8 mouse cellular contexts compared by ENCODE assay signal in the genomic region with DNA sequence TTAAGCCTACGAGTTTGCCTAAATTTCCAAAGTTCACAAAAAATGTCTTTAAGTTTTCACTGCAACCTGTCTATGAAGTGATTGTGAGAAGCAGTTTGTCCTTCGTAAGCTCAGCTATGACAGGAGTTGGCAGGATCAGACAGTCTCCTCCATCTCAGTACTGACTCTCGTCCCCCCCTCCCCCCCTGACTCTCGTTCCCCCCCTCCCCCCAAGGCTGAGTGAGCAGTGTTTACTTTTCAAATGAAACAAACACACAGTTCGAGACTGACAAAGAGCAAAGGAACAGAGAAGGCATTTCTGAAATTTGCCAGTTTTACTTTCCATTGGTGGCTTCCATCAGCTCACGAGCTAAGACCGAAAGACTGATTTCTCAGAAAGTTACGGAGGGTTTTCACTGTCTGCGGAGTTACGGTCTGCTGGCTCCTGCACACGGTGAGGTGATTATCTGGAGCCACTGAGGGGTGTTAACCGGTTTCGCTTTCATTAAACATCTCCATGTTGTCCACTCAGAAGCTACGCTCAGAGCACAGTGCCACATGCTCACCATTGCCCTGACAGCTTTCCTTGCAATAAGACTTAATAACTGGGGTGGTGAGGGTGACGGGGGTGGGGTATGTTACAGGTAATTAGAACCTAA.
A peak's percentile ranks its signal among the peaks of the same experiment; 100 is the strongest.
DNase-seq lines count a peak whose midpoint lies in the region; ATAC-seq and TF ChIP-seq lines count a peak whose summit lies in the region.

No protein-coding gene starts in this region.

- peak; percentile 79 for DNase-seq in liver, adult 2 months (ENCODE audit: extremely low read depth, low read depth, low spot score)
- no peak for DNase-seq in liver
- no peak for DNase-seq in liver, embryonic 11.5 days (ENCODE audit: low spot score)
- DNase-seq in splenic B cell, adult 2 months (ENCODE audit: low read depth, low spot score): peak; percentile 63
- no peak for DNase-seq in left cerebral cortex, adult 8-10 months (ENCODE audit: low spot score in 2 of 2)
- DNase-seq in spleen, postnatal 14 days (ENCODE audit: low spot score in 2 of 2): no peak

- H3K4me2 ChIP-seq in forebrain, embryonic 13.5 days: peak overlapping the region; percentile 44
- H3K4me2 ChIP-seq in liver, embryonic 11.5 days: peak overlapping the region; percentile 19

- peak overlapping the region; percentile 46 for H3K9ac ChIP-seq in liver, adult 2 months (ENCODE audit: low read depth, low read length)
- no peak overlapping the region for H3K9ac ChIP-seq in forebrain, embryonic 13.5 days
- no peak overlapping the region for H3K9ac ChIP-seq in liver, embryonic 11.5 days (ENCODE audit: low read depth, low read length)

- H3K4me1 ChIP-seq in liver, adult 2 months (ENCODE audit: control insufficient read depth, insufficient read depth, low read length): peaks cover 35% of the 10 kb centered on the region
- peaks cover 38% of the 10 kb centered on the region for H3K4me1 ChIP-seq in forebrain, embryonic 13.5 days
- H3K4me1 ChIP-seq in liver, embryonic 11.5 days (replicated peaks; ENCODE audit: control insufficient read depth, insufficient read depth, low read length): peaks cover 2% of the 10 kb centered on the region; the same call in 1 of the 2 replicates

- no peaks in the 10 kb centered on the region; the same call in 1 of the 2 replicates for H3K9me3 ChIP-seq in forebrain, embryonic 13.5 days (replicated peaks)
- no peaks in the 10 kb centered on the region for H3K9me3 ChIP-seq in liver, embryonic 11.5 days (ENCODE audit: control insufficient read depth, low read length)

- H3K27me3 ChIP-seq in liver, adult 2 months (ENCODE audit: control insufficient read depth, insufficient read depth, low read length): no peaks in the 10 kb centered on the region
- peaks cover 92% of the 10 kb centered on the region for H3K27me3 ChIP-seq in forebrain, embryonic 13.5 days
- no peaks in the 10 kb centered on the region for H3K27me3 ChIP-seq in liver, embryonic 11.5 days (replicated peaks; ENCODE audit: control insufficient read depth, insufficient read depth, low read length)
- H3K27me3 ChIP-seq in splenic B cell, adult 2 months (ENCODE audit: control insufficient read depth, insufficient read depth, low read length, poor library complexity, severe bottlenecking): no peaks in the 10 kb centered on the region

- peaks cover 4% of the 10 kb centered on the region; the same call in 1 of the 2 replicates for H3K36me3 ChIP-seq in liver, adult 2 months (ENCODE audit: control insufficient read depth, insufficient read depth, low read length)
- no peaks in the 10 kb centered on the region for H3K36me3 ChIP-seq in forebrain, embryonic 13.5 days (ENCODE audit: poor library complexity, severe bottlenecking)
- H3K36me3 ChIP-seq in liver, embryonic 11.5 days (ENCODE audit: control insufficient read depth, insufficient read depth, low read length): no peaks in the 10 kb centered on the region
- no peaks in the 10 kb centered on the region for H3K36me3 ChIP-seq in splenic B cell, adult 2 months (ENCODE audit: control insufficient read depth, insufficient read depth, low read length, poor library complexity, severe bottlenecking)

- no peak for TF ChIP-seq POLR2A in liver, adult 2 months (IDR thresholded peaks at IDR 0.05; ENCODE audit: extremely low read depth, insufficient read depth, low read length)

- 19% methylated on average over 15 of the region's 15 CpGs for WGBS in liver, adult 2 months
- WGBS in forebrain, embryonic 13.5 days: 11% methylated on average over 15 of the region's 15 CpGs
- 63% methylated on average over 15 of the region's 15 CpGs for WGBS in liver, embryonic 11.5 days

- H3K79me2 ChIP-seq in liver, adult 2 months (ENCODE audit: control insufficient read depth, insufficient read depth, low read length): peaks cover 3% of the 10 kb centered on the region; the same call in 1 of the 2 replicates

- peak overlapping the region; percentile 79 for H3K27ac ChIP-seq in liver, adult 2 months (replicated peaks; ENCODE audit: insufficient read depth, low read depth, low read length)
- no peak overlapping the region for H3K27ac ChIP-seq in forebrain, embryonic 13.5 days
- H3K27ac ChIP-seq in liver, embryonic 11.5 days (ENCODE audit: low read depth, low read length): no peak overlapping the region

- TF ChIP-seq CTCF in liver, adult 2 months (IDR thresholded peaks at IDR 0.05; ENCODE audit: low read depth, low read length): no peak

- no peak for ATAC-seq in forebrain, embryonic 13.5 days
- 0 out of 2 replicates have a peak, but pooled peaks have one; percentile 30 for ATAC-seq in liver, embryonic 11.5 days (replicated peaks; ENCODE audit: low FRiP score)
- ATAC-seq in monocyte, adult 5-6 weeks (replicated peaks; ENCODE audit: insufficient number of reproducible peaks, low FRiP score, low TSS enrichment, poor library complexity, severe bottlenecking): no peak

- peak overlapping the region; percentile 46 for H3K4me3 ChIP-seq in liver, adult 2 months (ENCODE audit: insufficient read depth, low read depth, low read length)
- peak overlapping the region; percentile 15; the same call in 1 of the 2 replicates for H3K4me3 ChIP-seq in forebrain, embryonic 13.5 days
- H3K4me3 ChIP-seq in liver, embryonic 11.5 days (ENCODE audit: low read depth, low read length): no peak overlapping the region

Comparison
In these comparisons a context has a peak if more than half of its experiments do, and no peak if none do; other contexts are left out.
1. DNase-seq: peak in liver, adult 2 months (single experiment) and splenic B cell, adult 2 months (single experiment); none in liver (single experiment), liver, embryonic 11.5 days (single experiment), left cerebral cortex, adult 8-10 months (0 of 2) and spleen, postnatal 14 days (0 of 2).